Mouse (Mus musculus) liver, embryonic 13.5 days (tissue): ENCODE data around the gene Leprot. TPM values are rescaled to one million over a fixed set of nuclear protein-coding genes. Genes with fewer than 3 reads are reported as not detected.

Experiments
- ATAC-seq: fragments of 200-750 bp; cut with Nextera tagmentation; 2 replicates; pipeline ENCODE4 v1.8.0; 2017; ENCODE audit warnings: low read depth, mild to moderate bottlenecking, moderate number of reproducible peaks, moderate library complexity
- DNase-seq: peaks from one replicate; pipeline ENCODE4 v3.0.0; 2022
- H3K27ac ChIP-seq: fragments of 300-500 bp; sonication (generic); 2 replicates; pipeline ENCODE4 v1.5.1; 2015; ENCODE audit warnings: moderate library complexity, mild to moderate bottlenecking, inconsistent platforms
- H3K27me3 ChIP-seq: fragments of 300-500 bp; sonication (generic); 2 replicates; pipeline ENCODE4 v1.6.1; 2015; ENCODE audit warnings: mild to moderate bottlenecking, inconsistent platforms
- H3K36me3 ChIP-seq: fragments of 300-500 bp; sonication (generic); 2 replicates; pipeline ENCODE4 v1.6.1; 2015; ENCODE audit warnings: mild to moderate bottlenecking, inconsistent platforms
- H3K4me1 ChIP-seq: fragments of 300-500 bp; sonication (generic); replicated peaks from 2 replicates; pipeline ENCODE4 v1.6.1; 2015; ENCODE audit warnings: inconsistent platforms
- H3K4me2 ChIP-seq: fragments of 300-500 bp; sonication (generic); 2 replicates; pipeline ENCODE4 v1.6.1; 2015; ENCODE audit warnings: inconsistent platforms, mild to moderate bottlenecking, moderate library complexity
- H3K4me3 ChIP-seq: fragments of 300-500 bp; sonication (generic); replicated peaks from 2 replicates; pipeline ENCODE4 v1.5.1; 2015; ENCODE audit warnings: mild to moderate bottlenecking, inconsistent platforms
- H3K9ac ChIP-seq: fragments of 300-500 bp; sonication (generic); 2 replicates; pipeline ENCODE4 v1.6.1; 2015; ENCODE audit warnings: mild to moderate bottlenecking, inconsistent platforms
- H3K9me3 ChIP-seq: fragments of 300-500 bp; sonication (generic); replicated peaks from 2 replicates; pipeline ENCODE4 v1.6.1; 2016; ENCODE audit warnings: inconsistent platforms
- WGBS: fragments of 180-500 bp; shearing (Covaris S2); methylation state at CpG from one replicate; pipeline ENCODE4 v1.1.7; 2015; ENCODE audit not compliant: insufficient replicate concordance; 5-methylcytosine and 5-hydroxymethylcytosine counted together
- polyA plus RNA-seq: library from polyadenylated mRNA; unstranded; fragments of >200 nt; fragmentation: Nextera tagmentation; extraction: Ambion mirVana; gene quantifications from 2 replicates; pipeline ENCODE4 v1.2.1, GENCODE M21; 2015

Leprot gene
- polyA plus RNA-seq, 1 experiment from 2014 or later = 50.8 TPM

GRCm38 (mm10) chr4:101694529-101694928 is 47.0 kb downstream of the Leprot start:
- DNase-seq = no peak
- no peaks in the 10 kb centered on the region for H3K27me3 ChIP-seq
- no peak overlapping the region for H3K4me3 ChIP-seq
- no peak overlapping the region for H3K9ac ChIP-seq
- no peaks in the 10 kb centered on the region for H3K9me3 ChIP-seq
- no peaks in the 10 kb centered on the region for H3K36me3 ChIP-seq
- H3K4me2 ChIP-seq = no peak overlapping the region
- no peak for ATAC-seq
- H3K4me1 ChIP-seq = no peaks in the 10 kb centered on the region
- whole genome bisulfite sequencing = 43% methylated on average over 6 of the region's 6 CpGs
- H3K27ac ChIP-seq = no peak overlapping the region

DNA sequence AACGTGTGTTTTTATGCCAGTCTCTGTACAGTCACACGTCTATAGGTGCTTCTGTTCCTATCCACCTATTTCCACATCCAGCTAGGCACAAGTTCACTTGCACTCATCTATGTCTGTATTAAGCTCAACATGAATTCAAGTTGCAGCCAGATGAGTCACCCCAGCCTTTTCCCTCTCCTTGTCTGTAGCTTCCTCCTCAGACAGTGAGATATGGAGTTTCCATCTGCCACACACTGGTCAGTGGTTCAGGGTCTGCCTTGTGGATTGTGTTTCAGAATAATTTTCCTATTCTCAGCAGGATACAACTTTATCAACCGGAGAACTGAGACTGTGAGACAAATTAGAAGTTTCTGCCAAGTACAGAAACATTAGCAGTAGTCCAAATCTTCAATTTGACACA is 49.7 kb downstream of the Leprot start:
- WGBS = 55% methylated on average over 3 of the region's 3 CpGs
- Histone ChIP-seq H3K9ac (no peak overlapping the region), H3K27me3 (no peaks in the 10 kb centered on the region), H3K36me3 (no peaks in the 10 kb centered on the region), H3K4me2 (no peak overlapping the region), H3K27ac (no peak overlapping the region), H3K4me3 (no peak overlapping the region), H3K9me3 (no peaks in the 10 kb centered on the region), H3K4me1 (no peaks in the 10 kb centered on the region)
- ATAC-seq (no peak), DNase-seq (no peak)

DNA sequence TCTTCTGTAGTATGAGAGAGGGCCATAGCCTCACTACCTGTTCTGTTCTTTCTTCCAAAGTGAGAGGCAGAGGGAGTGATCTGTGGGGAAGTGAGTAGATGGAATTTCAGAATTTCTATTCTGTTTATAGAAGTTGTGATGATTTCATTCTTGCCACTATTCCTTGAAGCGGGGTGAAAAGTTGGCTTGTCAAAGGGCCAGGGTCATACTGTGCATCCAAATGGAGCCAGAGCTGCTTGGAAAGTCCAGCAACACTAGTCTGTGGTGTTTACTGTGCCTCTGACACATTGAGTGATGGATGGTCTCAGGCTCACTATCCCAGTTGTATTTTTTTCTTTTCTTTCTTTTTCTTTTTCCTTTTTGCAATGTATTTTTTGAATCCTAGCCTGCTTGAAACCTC is 51.9 kb downstream of the Leprot start:
- no peaks in the 10 kb centered on the region for H3K9me3 ChIP-seq
- H3K9ac ChIP-seq = no peak overlapping the region
- whole genome bisulfite sequencing = 68% methylated on average over 1 of the region's 1 CpGs
- H3K27ac ChIP-seq = no peak overlapping the region
- ATAC-seq = no peak
- no peak overlapping the region for H3K4me3 ChIP-seq
- no peaks in the 10 kb centered on the region for H3K4me1 ChIP-seq
- H3K36me3 ChIP-seq = no peaks in the 10 kb centered on the region
- no peaks in the 10 kb centered on the region for H3K27me3 ChIP-seq
- H3K4me2 ChIP-seq = no peak overlapping the region
- DNase-seq = no peak

GRCm38 (mm10) chr4:101700892-101701640 is 53.5 kb downstream of the Leprot start:
- H3K4me3 ChIP-seq = no peak overlapping the region
- H3K27ac ChIP-seq = no peak overlapping the region
- ATAC-seq = no peak
- no peak overlapping the region for H3K4me2 ChIP-seq
- no peaks in the 10 kb centered on the region for H3K27me3 ChIP-seq
- no peak for DNase-seq
- no peak overlapping the region for H3K9ac ChIP-seq
- no peaks in the 10 kb centered on the region for H3K36me3 ChIP-seq
- H3K9me3 ChIP-seq = no peaks in the 10 kb centered on the region
- WGBS = 74% methylated on average over 14 of the region's 14 CpGs
- no peaks in the 10 kb centered on the region for H3K4me1 ChIP-seq

- H3K36me3 ChIP-seq = no peaks in the 10 kb centered on the region
- no peak overlapping the region for H3K4me2 ChIP-seq
- no peak overlapping the region for H3K9ac ChIP-seq
- H3K9me3 ChIP-seq = no peaks in the 10 kb centered on the region
- no peaks in the 10 kb centered on the region for H3K27me3 ChIP-seq
- DNase-seq (no peak), ATAC-seq (no peak)
- H3K27ac ChIP-seq = no peak overlapping the region
- no peaks in the 10 kb centered on the region for H3K4me1 ChIP-seq
- 66% methylated on average over 9 of the region's 9 CpGs for WGBS
- H3K4me3 ChIP-seq = no peak overlapping the region
These were observed 57.8 kb downstream of the Leprot start for GRCm38 (mm10) chr4:101705325-101705724.

DNA sequence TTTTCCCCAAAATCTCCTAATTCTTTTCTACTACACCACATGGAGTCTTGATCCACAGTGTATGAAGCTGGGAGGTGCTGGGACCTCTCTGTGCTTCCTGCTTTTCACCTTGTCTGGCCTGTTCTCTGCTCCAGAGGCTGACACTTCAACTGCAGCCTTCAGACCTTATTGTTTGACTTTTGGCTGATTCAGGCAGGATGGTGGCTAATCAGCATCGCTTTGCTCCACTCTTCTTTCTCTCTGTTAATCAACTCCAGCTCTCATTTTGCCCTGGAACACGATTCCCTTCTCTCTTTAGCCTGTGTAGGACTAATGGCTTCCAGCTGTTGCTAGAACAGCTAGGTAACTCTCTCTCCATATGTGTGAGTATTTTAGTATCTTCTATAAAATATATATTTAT is 59.7 kb downstream of the Leprot start:
- Histone ChIP-seq H3K4me1 (no peaks in the 10 kb centered on the region), H3K4me2 (no peak overlapping the region), H3K36me3 (no peaks in the 10 kb centered on the region), H3K27me3 (no peaks in the 10 kb centered on the region), H3K27ac (no peak overlapping the region), H3K9me3 (no peaks in the 10 kb centered on the region), H3K4me3 (no peak overlapping the region), H3K9ac (no peak overlapping the region)
- 56% methylated on average over 2 of the region's 2 CpGs for WGBS
- DNase-seq (no peak), ATAC-seq (no peak)

DNA sequence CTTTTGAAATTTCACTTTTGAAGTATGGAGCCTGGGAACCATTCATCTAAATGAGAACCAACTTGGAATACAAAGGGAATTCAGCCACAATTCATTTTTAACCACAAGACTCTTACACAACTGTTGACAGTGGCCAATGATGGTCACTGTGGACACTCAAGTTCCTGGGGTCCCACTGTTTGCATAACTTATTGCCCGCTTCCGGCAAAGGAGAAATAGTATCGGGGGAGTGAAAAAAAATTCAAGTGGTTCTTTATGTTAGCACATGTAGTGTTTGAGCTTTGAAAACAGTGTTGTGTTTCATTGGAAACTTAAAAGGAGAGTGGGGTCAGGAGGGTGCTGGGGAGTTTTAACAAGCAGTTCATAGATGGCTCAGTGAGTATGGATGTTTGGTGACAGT is 60.4 kb downstream of the Leprot start:
- DNase-seq = no peak
- Histone ChIP-seq H3K36me3 (no peaks in the 10 kb centered on the region), H3K9me3 (no peaks in the 10 kb centered on the region), H3K27ac (no peak overlapping the region), H3K4me1 (no peaks in the 10 kb centered on the region), H3K27me3 (no peaks in the 10 kb centered on the region), H3K4me2 (no peak overlapping the region), H3K9ac (no peak overlapping the region), H3K4me3 (no peak overlapping the region)
- WGBS = 66% methylated on average over 3 of the region's 3 CpGs
- no peak for ATAC-seq

Other genes with a start within 250 kb of the Leprot start
- gene Ak4, start 228.4 kb upstream of the Leprot start, polyA plus RNA-seq = 7.1 and 9.4 TPM in 2 replicates
- gene Dnajc6, start 151.1 kb upstream of the Leprot start, polyA plus RNA-seq = 0.12 and 0.14 TPM in 2 replicates
- 0.50 and 0.66 TPM in 2 replicates for gene Lepr, start 69.7 kb downstream of the Leprot start, polyA plus RNA-seq
- not detected in 2 replicates for gene B020004J07Rik, start 196.3 kb downstream of the Leprot start, polyA plus RNA-seq
- not detected in 2 replicates for gene C130073F10Rik, start 246.1 kb downstream of the Leprot start, polyA plus RNA-seq